Mouse (Mus musculus): ENCODE measurements around the gene Ctrb1.

GRCm38 (mm10) chr8:111666751-111667150 is 24.1 kb downstream of the Ctrb1 start:
- TF ChIP-seq CTCF (conservative IDR thresholded peaks at IDR 0.05; ENCODE audit: insufficient read depth, insufficient read length, low read depth, low read length) (no peak), POLR2A (IDR thresholded peaks at IDR 0.05; ENCODE audit: low read depth, low read length) (no peak)

All from kidney, adult 2 months (tissue).